ENCODE assay signal across 30 mouse cellular contexts in genomic region chr7:83826808-83827207, GRCm38 (mm10). TPM values are rescaled to one million over a fixed set of nuclear protein-coding genes. Genes with fewer than 3 reads are reported as not detected.
DNase-seq lines count a peak whose midpoint lies in the region; ATAC-seq and TF ChIP-seq lines count a peak whose summit lies in the region.
"Had no signal": no experiment of that assay in that cellular context is flagged by ENCODE, and none has a peak within 500 bp of the region (broad histone marks: within the 10 kb centered on the region; RNA-seq: fewer than 3 reads in every experiment).

No protein-coding gene starts in this region.

- 56% methylated on average over 2 of the region's 2 CpGs for whole genome bisulfite sequencing in lung, embryonic 14.5 days
- 70% methylated on average over 2 of the region's 2 CpGs for WGBS in intestine, embryonic 15.5 days

- peak; percentile 31 for DNase-seq in lung, embryonic 14.5 days
- no peak for DNase-seq in lung, postnatal 14 days
- peak; percentile 62 for DNase-seq in lung, postnatal 10 days
- no peak for DNase-seq in lung, adult 18-20 months
- DNase-seq in lung, postnatal 36 days, result peak; percentile 41
- DNase-seq in cerebellum, adult 9-10 months, result no peak
- no peak for DNase-seq in heart, postnatal 36 days
- DNase-seq: adrenal gland, postnatal 10 days; adrenal gland, postnatal 36 days; cerebellum, adult 11 months; cerebellum, adult 2 months; cerebellum, postnatal 10 days; cerebellum, postnatal 36 days; embryo, embryonic 11 days; gastrocnemius, postnatal 10 days; heart, adult 18-20 months; heart, postnatal 14 days had no signal

- no peak overlapping the region for H3K4me2 ChIP-seq in lung, embryonic 14.5 days
- H3K4me2 ChIP-seq in intestine, embryonic 15.5 days (replicated peaks), result no peak overlapping the region
- H3K4me2 ChIP-seq: embryonic facial prominence, embryonic 13.5 days; forebrain, embryonic 13.5 days; heart, embryonic 13.5 days; hindbrain, embryonic 12.5 days; hindbrain, embryonic 15.5 days had no signal

- no peak overlapping the region for H3K4me3 ChIP-seq in lung, embryonic 14.5 days (ENCODE audit: low read depth, low read length)
- H3K4me3 ChIP-seq in intestine, embryonic 15.5 days (replicated peaks), result no peak overlapping the region
- H3K4me3 ChIP-seq: embryonic facial prominence, embryonic 10.5 days; embryonic facial prominence, embryonic 13.5 days; erythroblast, embryonic 14.5 days; forebrain, embryonic 13.5 days; heart, embryonic 13.5 days; hindbrain, embryonic 12.5 days; hindbrain, embryonic 15.5 days had no signal

- peaks cover 3% of the 10 kb centered on the region; the same call in 1 of the 2 replicates for H3K4me1 ChIP-seq in lung, embryonic 14.5 days (ENCODE audit: insufficient read depth)
- H3K4me1 ChIP-seq in intestine, embryonic 15.5 days (replicated peaks), result peaks cover 8% of the 10 kb centered on the region; the same call in 1 of the 2 replicates
- H3K4me1 ChIP-seq: forebrain, embryonic 13.5 days; hindbrain, embryonic 15.5 days had no signal

- intact Hi-C loops in heart, postnatal 36 days (cut with DNase I), result no loop called here

- no peak overlapping the region for H3K27ac ChIP-seq in lung, embryonic 14.5 days (ENCODE audit: low read depth)
- 0 out of 2 replicates have a peak overlapping the region, but pooled peaks have one; percentile 5 for H3K27ac ChIP-seq in intestine, embryonic 15.5 days
- H3K27ac ChIP-seq: embryonic facial prominence, embryonic 10.5 days; embryonic facial prominence, embryonic 13.5 days; forebrain, embryonic 13.5 days; heart, embryonic 13.5 days; hindbrain, embryonic 12.5 days; hindbrain, embryonic 15.5 days had no signal

- no peak for TF ChIP-seq CTCF in lung, embryonic 14.5 days (IDR thresholded peaks at IDR 0.05; ENCODE audit: low read depth)

- H3K36me3 ChIP-seq in lung, embryonic 14.5 days (ENCODE audit: insufficient read depth), result no peaks in the 10 kb centered on the region
- H3K36me3 ChIP-seq in intestine, embryonic 15.5 days, result no peaks in the 10 kb centered on the region
- H3K36me3 ChIP-seq: embryonic facial prominence, embryonic 10.5 days; embryonic facial prominence, embryonic 13.5 days; heart, embryonic 13.5 days; hindbrain, embryonic 12.5 days; hindbrain, embryonic 15.5 days had no signal

- H3K27me3 ChIP-seq in lung, embryonic 14.5 days (ENCODE audit: insufficient read depth, low read length), result no peaks in the 10 kb centered on the region
- no peaks in the 10 kb centered on the region for H3K27me3 ChIP-seq in intestine, embryonic 15.5 days (replicated peaks)
- H3K27me3 ChIP-seq: embryonic facial prominence, embryonic 13.5 days; forebrain, embryonic 13.5 days; heart, embryonic 13.5 days; hindbrain, embryonic 12.5 days; hindbrain, embryonic 15.5 days; Patski had no signal

- no peak overlapping the region for H3K9ac ChIP-seq in lung, embryonic 14.5 days
- H3K9ac ChIP-seq in intestine, embryonic 15.5 days, result no peak overlapping the region
- H3K9ac ChIP-seq: embryonic facial prominence, embryonic 13.5 days; forebrain, embryonic 13.5 days; heart, embryonic 13.5 days; hindbrain, embryonic 12.5 days; hindbrain, embryonic 15.5 days had no signal

- ATAC-seq in lung, embryonic 14.5 days (ENCODE audit: insufficient read depth), result no peak
- ATAC-seq in intestine, embryonic 15.5 days, result no peak
- ATAC-seq: forebrain, embryonic 13.5 days; forebrain, embryonic 16.5 days had no signal

- no peaks in the 10 kb centered on the region for H3K9me3 ChIP-seq in lung, embryonic 14.5 days (ENCODE audit: low read depth, low read length)
- no peaks in the 10 kb centered on the region for H3K9me3 ChIP-seq in intestine, embryonic 15.5 days
- H3K9me3 ChIP-seq: embryonic facial prominence, embryonic 10.5 days; embryonic facial prominence, embryonic 13.5 days; forebrain, embryonic 13.5 days; heart, embryonic 13.5 days; hindbrain, embryonic 12.5 days; hindbrain, embryonic 15.5 days had no signal

RNA-seq across cellular contexts. Expression of gene Cfap161, which starts 32.1 kb away (rescaled TPM):
- 0.13 and 0.22 TPM in 2 replicates for polyA plus RNA-seq in lung, embryonic 14.5 days (2014; fragmentation: Nextera tagmentation; extraction: Ambion mirVana)
- 0.13 TPM in 1 of 2 replicates, not detected in the other for polyA plus RNA-seq in intestine, embryonic 15.5 days (2015; fragmentation: Nextera tagmentation; extraction: Ambion mirVana)
- total RNA-seq in heart, postnatal 36 days (2021), result not detected
- total RNA-seq: gastrocnemius, adult 18-20 months; gastrocnemius, postnatal 10 days; gastrocnemius, postnatal 4 days; heart, adult 18-20 months; hematopoietic stem cell, adult 5-6 weeks had no signal
- polyA plus RNA-seq: erythroblast, embryonic 14.5 days; Patski had no signal

RNA-seq across cellular contexts. Expression of gene Tlnrd1, which starts 57.3 kb away (rescaled TPM):
- 24.1 and 29.1 TPM in 2 replicates for polyA plus RNA-seq in lung, embryonic 14.5 days (2014; fragmentation: Nextera tagmentation; extraction: Ambion mirVana)
- 13.6 and 13.7 TPM in 2 replicates for polyA plus RNA-seq in intestine, embryonic 15.5 days (2015; fragmentation: Nextera tagmentation; extraction: Ambion mirVana)
- total RNA-seq in heart, postnatal 36 days (2021), result 1 to 10 TPM; 8.5 to 8.8 TPM

RNA-seq across cellular contexts. Expression of gene Mesd, which starts 57.5 kb away (rescaled TPM):
- polyA plus RNA-seq in lung, embryonic 14.5 days (2014; fragmentation: Nextera tagmentation; extraction: Ambion mirVana), result 111 and 117 TPM in 2 replicates
- polyA plus RNA-seq in intestine, embryonic 15.5 days (2015; fragmentation: Nextera tagmentation; extraction: Ambion mirVana), result 91.2 and 108 TPM in 2 replicates
- 10 to 100 TPM; 47.6 to 50.3 TPM for total RNA-seq in heart, postnatal 36 days (2021)

Comparison
In these comparisons a context has a peak if more than half of its experiments do, and no peak if none do; other contexts are left out.
1. DNase-seq: peak in lung, embryonic 14.5 days (single experiment), lung, postnatal 10 days (single experiment) and lung, postnatal 36 days (single experiment); none in lung, postnatal 14 days (single experiment), lung, adult 18-20 months (0 of 2), cerebellum, adult 9-10 months (single experiment) and heart, postnatal 36 days (0 of 2).